Mouse (Mus musculus) lung, postnatal 10 days (tissue): ENCODE measurements around the gene Cavin1.
"Not testable (repeated sequence)": the region's sequence is repeated elsewhere in the genome, so short reads cannot be mapped to it uniquely, and the experiment has no call there.

Experiments
- DNase-seq: peaks from one replicate; pipeline ENCODE4 v3.0.0; 2021

The Cavin1 gene

DNA sequence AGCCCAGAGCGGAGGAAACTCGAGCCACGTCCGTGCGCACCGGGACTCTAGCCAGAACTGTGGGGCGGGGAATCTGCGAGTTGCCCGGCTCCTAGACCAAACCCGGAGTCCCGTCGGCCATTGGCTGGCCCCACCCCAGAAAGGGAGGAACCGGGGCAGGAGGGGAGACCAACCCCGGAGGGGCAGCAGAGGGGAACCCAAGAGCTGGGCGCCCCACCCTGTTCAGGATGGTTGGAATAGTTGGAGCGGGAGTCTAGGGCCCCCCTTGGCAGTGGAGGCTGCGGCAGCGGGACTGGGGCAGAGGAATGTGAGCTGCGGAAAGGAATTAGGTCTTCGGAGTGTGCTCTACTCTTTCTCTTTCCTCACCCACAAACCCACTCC lies at the start of gene Cavin1:
Cavin1 (minus strand) TSS at position 331 of the 381 bp plus-strand sequence.
- peak; percentile 100 for DNase-seq

DNA sequence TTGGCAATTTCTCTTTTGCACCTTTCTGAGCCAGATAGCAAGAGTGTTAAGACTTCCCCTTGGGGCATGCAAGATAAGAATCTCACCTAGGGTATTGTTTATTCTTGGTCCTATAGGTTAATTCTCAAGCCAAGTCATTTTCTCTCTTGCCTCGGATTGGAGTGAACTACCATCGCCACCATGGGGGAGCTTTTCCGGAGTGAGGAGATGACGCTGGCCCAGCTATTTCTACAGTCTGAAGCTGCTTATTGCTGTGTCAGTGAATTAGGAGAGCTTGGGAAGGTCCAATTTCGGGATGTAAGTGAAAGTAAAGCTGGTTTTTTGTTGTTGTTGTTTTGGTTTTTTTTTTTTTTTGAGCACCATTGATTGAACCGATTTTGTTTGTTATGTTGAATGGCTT lies 41.0 kb upstream of the Cavin1 start:
- DNase-seq: no peak

DNA sequence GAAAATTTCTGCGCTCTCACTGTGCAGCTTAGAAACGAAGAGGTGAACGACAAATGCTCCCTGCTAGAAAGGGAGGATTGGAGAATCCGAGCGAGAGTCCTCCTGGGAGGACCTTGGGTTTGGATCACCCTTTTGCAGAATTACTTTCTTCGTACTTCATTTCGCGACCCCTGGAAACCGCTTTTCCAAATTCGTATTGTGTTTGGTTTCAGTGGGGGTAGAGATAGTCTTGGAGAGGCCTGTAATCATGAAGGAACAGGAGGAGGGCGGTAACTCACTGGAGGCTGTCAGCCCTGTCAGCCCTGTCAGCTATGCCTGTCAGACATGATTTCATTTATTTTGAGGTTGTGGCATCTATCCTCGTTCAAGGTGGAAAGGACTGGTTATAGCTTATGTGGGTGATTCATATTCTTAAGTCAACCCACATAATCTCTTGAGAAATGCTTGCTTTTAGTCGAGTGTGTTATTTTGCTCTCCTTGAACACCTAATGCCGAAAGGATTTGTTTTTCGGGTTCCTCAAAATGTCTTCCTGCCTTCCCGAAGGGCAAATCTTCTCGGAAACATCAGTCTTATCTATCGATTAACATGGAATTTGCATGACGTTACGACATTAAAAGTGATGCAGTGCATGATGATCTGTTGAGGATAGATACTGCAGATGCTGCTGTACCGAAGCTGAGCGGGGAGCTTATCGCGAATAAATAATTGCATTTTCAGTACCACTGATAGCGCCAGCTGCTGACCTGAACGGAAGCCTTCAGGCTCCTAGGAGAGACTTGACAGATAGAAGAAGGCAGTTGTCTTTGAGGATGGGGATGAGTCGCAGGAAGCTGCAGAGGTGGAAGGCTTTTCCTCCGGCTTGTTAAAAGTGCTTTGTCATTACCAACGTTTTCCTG lies 39.4 kb upstream of the Cavin1 start:
- DNase-seq: peak; percentile 9

DNA sequence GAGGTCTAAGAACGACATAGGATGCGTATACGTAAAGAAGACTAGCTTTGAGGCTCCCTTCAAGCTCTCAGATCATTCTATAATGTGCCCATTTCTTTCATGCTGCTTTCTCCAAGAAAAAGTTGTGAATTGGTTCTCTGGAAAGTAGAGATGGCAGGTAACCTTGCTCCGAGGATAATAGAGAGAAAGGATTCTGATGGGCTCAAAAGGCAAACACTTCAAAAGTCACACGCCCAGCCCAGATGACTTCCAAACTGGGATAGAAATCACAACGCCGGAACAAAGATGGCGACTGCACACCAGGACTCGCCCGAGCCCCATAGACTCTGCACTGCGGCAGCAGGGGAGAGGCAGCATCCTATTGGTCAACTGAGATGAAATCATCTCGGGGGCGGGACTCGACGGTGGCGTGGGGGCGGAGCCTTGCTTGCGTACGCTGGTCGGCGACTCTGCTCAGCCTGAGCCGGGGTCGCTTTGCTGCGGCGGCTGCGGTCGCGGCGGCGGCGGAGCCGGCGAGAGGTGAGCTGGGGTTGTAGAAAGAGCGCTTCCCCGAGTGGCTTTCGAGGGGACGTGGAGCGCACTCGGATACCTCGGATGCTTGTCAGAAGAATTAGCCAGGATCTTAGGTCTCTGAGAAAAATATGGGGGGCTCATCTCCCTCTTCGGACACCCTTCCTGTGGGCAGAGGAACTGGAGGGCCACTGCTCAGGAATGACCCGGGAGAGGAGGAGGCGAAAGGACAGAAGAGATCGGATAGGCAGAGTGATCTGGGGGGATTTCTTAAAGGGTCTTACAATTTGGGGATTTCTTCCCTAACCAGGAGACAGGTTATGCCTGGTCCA lies 38.6 kb upstream of the Cavin1 start, which contains the start of gene Atp6v0a1:
Atp6v0a1 (plus strand) TSS at position 407 of the 842 bp plus-strand sequence.
- DNase-seq: peak; percentile 99

DNA sequence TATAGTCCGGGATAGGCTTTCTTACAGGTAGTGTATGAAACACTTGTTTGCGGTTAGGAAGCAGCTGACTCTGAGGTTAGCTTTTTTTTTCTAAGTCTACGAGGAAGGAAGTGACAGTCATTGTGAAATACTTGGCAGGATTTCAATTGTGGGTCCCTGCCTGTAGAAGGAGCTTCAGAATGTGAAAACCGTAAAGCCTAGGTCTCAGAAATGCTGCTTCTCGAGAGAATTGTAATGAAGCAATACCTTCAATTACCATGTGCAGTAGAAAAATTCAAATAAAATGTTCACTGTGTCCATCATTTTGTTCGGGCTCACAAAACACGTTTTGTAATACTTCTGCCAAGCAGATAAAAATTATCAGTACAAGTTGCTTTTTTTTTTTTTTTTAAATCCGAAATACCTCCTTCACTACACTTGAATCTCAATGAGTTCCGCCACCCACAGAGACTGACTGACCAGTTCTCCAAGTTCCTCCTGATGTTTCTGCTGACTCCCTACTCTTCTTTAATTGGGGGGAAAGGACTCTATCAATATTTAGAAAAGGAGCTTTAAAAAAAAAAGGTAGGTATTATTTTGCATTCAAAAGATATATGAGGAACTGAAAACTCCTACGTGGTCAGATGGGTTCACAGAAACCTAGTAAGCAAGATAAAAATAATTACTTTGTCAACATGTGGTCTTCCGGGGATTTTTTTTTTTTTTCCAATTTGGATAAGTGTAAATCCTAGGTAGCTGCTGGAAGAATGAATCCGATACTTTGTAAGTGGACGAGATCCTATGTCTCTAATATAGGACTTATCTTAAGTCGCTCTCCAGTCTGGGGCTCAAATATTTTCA lies 37.7 kb upstream of the Cavin1 start:
- peak; percentile 78 for DNase-seq

DNA sequence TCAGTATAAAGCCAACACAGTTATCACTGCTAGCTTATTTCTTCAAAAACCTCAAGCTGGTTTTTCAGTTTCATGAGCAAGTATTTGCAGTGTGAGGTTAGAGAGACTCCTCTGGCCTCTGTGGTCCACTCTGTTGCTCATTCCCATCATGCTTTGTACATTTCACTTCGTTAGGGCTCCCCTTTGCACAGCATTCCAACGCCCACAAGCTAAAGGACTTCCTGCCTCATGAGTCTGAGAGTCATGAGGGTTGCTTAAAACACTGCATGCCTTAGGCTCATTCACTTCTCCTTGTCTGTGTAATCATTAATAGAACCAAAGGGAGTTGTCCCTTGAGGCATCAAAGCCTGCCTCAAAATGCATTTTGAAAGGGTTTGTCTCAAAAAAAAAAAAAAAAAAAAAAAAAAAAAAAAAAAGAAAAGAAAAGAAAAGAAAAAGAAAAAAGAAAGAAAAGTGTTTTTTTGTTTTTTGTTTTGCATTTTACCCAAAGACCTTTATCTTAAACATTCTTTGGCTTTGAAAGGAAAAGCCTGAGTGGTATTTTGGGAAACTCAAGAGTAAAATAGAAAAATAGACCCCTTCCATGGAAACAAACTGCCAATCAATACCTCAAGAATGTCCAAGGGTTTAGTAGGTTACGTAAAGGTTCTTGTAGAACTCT lies 32.5 kb upstream of the Cavin1 start:
- DNase-seq: peak; percentile 52

DNA sequence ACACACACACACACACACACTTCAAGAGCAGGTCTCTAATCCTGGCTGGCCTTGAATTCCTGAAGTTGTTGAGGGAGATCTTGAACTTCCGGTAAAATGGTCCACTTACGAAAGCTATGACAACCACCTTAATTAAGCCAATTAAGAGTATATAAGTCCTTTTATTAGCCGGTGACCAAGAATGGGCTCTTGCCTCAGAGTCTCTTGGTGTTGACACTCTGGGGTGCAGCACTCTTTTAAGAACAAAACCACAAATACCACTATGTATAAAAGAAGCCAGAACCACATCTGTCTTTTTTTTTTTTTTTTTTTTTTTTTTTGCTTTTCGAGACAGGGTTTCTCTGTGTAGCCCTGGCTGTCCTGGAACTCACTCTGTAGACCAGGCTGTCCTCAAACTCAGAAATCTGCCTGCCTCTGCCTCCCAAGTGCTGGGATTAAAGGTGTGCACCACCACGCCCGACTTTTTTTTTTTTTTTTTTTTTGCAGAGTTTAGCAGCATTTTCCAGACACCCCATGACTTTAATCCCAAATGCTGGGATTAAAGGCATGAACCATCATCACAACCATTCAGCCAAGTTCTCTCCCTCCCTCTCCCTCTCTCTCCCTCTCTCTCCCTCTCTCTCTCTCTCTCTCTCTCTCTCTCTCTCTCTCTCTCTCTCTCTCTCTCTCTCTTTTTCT lies 31.3 kb upstream of the Cavin1 start:
- DNase-seq: not testable (repeated sequence)

DNA sequence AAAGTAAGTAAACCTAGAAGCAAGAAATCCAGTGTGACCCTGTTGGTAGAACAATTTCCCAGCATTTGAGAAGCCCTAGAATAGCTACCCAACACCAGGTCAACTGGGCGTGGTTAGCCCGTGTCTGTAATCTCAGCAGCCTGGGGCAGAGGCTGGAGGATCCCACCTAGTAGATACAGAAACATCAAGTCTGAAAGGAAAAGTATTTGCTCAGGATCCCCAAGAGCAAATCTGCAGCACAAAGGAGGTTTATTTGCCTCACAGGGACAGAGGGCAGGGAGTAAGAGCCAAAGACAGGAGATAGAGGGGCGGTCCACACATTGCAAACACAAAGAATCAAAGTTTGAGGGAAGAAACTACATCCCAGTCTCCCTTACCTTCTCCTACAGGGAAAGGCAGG lies 28.6 kb upstream of the Cavin1 start:
- DNase-seq: no peak

DNA sequence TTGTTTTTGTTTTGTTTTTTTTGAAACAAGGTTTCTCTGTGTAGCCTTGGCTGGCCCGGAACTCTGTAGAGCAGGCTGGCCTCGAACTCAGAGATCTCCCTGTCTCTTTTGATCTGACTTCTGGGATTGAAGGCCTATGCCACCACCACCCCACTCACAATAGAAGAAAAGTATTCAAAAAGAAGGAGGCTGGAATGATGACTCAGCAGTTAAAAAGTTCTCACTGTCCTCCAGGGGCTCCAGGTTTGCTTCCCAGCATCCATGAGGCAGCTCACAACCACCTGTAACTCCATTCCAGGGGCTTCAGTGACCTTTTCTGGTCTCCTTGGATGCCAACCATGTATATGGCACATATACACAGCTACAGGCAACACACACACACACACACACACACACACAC lies 28.1 kb upstream of the Cavin1 start:
- no peak for DNase-seq

DNA sequence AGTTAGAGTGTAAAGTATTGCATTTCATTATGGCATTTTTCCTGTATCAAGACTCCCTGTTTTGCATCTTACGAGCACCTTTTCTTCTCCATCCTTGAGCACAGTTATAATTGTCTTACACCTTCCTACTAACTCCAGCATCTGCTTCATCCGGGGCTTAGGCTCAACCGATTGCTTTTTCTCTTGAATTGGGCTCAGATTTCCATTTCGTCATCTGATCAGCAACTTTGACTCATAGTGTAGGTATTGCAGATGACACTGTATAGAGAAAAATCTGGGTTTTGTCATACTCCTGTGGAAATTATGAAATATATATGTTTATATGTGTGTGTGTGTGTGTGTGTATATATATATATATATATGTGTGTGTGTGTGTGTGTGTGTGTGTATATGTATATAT lies 25.8 kb upstream of the Cavin1 start:
- no peak for DNase-seq

DNA sequence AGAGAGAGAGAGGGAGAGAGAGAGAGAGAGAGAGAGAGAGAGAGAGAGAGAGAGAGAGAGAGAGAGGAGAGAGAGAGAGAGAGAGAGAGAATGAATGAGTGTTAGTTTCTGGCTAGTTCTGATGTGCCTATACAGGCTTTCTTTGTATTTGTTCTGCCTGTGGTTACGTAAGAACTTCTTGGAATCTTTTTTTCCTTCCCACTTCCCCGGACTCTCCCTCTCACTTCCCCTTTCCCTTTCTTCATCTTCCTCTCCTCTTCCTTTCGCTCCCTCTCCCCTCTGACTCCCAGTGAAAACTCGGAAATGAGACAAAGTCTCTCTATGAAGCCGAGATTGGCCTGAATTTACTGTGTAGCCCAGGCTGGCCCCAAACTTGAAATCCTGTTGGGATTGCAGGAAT lies 24.0 kb upstream of the Cavin1 start:
- no peak for DNase-seq

DNA sequence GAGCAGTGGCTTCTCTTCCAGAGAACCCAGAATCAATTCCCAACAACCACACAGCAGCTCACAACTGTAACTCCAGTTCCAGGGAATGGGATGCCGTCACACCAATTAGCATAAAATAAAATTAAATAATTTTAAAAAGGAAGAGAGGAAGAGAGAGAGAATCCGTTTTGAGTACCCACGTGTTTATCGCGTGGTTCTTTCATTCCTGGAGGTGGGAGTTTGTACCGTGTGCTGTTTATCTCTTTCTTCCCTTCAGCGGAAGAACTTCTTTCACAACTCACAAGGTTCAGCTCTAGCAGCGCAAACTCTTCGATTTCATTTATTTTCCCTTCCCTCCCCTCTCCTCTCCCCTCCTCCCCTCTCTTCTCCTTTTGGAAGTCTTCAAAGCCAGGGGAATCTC lies 23.5 kb upstream of the Cavin1 start:
- DNase-seq: no peak

DNA sequence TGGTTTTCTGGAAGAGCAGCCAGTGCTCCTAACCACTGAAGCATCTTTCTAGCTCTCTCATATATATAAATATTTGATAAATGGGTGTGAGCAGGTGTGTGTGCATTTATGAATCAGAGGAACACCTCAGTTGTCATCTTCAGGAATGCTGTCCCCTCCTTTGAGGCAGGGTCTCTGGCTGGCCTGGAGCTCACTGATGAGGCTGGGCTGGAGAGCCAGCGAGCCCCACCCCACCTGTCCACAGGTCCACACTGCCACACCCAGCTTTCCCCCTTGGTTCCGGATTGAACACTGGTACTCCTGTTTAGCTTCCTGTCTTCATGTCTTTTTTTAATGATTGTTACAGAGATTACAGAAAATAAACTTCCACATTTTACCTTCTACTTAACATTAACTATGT lies 22.8 kb upstream of the Cavin1 start:
- DNase-seq: no peak

DNA sequence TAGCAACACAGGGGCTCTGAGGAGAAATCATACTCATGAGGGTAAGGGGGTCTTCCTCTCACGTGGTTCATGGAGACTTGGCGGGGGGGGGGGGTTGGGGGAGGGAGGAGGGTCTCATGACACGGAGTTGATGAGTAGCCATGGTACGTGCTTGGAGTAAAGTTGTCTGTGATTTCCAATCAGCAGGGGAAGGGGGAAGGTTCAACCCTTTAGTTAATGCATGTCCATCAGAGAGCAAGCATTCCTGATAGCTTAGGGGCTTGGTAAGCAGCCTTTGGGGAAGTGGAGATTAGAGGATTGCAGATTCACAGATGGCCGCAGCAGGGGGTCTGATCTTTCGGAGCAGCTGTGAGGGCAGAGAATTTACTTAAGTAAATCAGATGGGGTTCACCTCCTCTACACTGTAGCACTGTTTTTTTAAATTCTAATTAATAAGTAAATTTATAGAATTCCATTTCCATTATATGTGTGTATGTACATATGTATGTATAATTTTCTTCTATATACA lies 20.4 kb upstream of the Cavin1 start:
- no peak for DNase-seq

DNA sequence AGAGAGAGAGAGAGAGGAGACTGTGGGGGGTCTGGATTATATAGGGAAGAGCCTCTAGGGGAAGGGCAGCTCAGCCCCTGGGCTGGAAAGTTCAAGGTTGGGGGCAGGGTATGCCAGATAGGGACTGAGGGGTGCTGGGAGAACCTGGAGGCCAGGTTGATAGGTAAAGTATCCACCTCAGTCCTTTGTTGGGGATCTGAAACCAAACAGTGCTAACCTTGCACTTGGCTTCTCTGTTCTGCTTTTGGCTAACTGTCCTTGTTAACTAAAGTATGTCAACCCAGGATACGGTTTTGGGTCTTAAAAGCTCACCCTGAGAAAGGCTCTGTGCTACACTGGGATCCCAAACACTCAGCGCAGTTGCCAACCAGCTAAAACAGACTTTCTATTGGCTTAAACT lies 19.0 kb upstream of the Cavin1 start:
- no peak for DNase-seq

DNA sequence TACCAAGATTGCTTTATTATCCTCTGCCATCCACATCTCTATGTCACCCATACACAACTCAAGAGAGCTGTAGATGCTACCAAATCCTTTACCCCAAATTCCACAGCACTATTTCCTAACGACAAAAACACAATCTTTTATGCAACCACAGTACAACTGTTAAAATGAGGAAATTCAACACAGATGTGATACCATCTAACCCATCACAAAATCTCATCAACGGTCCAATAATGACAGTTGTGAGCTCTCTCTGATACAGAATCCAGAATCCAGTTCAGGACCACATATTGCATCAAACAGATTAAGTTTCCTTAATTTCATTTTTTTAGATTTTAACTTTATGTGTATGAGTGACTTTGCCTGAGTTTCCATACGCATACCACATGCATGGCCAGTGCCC lies 18.0 kb upstream of the Cavin1 start:
- DNase-seq: no peak

DNA sequence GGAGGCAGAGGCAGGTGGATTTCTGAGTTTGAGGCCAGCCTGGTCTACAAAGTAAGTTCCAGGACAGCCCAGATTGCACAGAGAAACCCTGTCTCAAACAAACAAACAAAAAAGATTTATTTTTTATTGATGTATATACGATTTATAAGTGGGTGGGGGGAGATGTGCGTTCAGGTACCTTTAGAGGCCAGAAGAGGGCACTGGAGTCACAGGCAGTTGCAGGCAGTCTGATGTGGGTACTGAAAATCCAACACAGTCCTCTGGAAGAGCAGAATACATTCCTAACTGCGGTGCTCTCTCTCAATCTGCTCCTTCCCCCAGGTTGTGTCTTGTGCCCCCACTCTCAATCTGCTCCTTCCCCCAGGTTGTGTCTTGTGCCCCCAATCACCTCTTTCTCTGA lies 14.9 kb upstream of the Cavin1 start:
- DNase-seq: no peak

DNA sequence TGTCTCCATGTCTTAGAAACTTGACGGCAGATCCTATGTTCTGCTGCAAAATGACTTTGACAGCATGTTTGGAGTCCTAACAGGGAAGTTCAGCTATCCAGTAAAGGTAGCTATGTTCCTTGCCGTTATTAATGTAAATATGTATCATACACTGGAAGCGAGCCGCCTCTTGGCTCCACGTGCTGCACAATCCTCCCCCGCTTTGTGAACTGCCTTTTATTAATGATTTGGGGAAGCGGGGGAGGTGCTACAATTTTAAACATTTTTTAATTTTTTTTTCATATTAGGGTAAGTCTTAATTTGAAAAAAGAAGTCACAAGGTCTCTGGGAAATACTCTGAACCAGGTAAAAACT lies 13.1 kb upstream of the Cavin1 start:
- no peak for DNase-seq

DNA sequence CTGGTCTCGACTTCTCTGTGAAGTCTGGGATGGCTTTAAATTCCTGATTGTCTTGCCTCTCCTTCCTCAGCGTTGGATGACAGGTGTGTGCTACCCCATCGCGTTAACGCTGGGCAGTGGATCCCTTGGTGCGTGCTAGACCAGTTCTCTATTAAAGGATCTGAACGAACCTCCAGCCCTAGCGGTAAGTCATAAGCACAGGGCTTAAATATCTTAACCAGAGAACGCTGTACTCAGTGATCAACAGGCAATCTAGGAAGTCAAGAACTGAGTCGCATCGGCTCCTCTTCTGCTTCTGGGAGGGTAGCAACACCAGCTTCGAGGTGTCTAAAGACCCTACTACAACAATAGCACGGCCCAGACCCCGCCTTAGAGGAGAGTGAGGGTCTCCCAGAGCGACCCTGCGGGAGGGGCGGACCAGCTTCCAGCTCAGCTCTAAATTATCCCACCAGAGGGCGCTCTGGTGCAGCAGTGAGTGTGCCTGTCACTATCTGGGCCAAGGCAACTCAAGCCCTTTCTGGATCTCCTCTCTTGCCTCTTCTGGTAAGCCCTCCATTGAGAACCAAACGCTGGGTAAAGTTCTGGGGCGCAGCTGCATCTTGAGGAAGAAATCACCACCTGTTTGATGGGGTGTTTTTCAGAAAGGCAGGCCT lies 12.6 kb upstream of the Cavin1 start:
- peak; percentile 89 for DNase-seq

DNA sequence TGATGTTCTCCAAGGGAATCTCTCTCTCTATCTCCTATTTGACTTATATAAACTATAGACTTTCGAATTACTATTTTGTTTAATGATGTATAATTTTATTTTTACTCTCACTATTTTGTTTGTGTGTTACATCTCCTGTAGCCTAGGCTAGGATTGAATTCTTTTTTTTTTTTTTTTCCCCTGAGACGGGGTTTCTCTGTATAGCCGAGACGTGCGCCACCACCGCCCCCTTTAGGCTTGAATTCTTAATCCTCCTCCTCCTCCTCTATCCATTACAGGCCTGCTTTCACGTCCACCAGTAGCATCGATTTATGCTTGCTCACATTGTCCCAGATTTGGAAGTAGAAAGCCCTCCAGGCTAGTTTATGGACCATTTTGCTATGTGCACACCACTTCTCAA lies 11.4 kb upstream of the Cavin1 start:
- DNase-seq: no peak

DNA sequence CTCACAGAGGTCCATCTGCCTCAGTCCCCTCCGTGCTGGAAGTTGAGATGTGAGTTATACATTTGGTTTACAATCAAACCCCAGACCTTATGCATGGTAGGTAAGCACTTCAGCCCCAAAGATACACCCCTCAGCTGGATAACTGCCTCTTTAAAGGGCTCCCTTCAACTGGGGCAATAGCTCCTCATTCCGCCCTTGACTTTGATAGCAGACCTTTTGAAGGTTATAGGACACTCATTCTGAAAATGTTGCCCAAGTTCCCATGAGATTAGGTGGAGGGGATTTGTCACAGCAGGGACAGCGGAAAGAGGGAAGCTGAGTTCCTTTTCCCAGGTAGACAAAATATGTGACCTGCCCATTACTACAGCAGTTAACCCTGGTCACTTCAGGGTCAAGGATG lies 10.5 kb upstream of the Cavin1 start:
- no peak for DNase-seq
